Mouse (Mus musculus) ovary, adult 18-20 months (tissue): ENCODE results near the gene Ccdc32.

Experiments used
- DNase-seq: peaks from one replicate; pipeline ENCODE4 v3.0.0; 2022; ENCODE audit warnings: low spot score, mixed read lengths

Gene Ccdc32

DNA sequence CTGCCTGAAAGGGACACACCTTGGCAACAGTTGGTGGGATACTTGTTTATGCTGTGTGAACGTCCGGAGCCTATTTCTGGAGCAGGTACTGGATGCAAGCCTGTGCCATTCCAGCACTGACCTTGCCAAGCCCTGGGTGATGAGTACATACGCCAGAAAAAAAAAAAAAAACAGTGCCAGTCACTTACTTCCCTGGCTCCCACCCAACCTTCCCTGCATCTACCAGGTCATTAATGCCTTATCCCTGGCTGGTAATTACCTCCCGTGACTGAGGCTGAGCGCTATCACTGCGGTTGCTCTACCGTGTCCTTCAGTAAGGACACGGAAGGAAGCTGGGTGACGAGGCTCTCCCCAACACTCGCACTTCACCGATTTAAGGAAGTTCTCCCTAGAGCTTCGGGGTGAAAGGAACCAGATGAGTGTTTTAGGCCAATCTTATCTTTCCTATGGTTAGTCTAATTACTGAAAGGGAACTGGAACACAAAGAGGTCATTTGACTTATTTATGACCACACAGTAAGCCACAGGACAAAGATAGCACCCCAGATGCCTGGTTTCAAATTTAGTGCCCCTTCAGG is 13.5 kb downstream of the Ccdc32 start:
- no peak for DNase-seq

DNA sequence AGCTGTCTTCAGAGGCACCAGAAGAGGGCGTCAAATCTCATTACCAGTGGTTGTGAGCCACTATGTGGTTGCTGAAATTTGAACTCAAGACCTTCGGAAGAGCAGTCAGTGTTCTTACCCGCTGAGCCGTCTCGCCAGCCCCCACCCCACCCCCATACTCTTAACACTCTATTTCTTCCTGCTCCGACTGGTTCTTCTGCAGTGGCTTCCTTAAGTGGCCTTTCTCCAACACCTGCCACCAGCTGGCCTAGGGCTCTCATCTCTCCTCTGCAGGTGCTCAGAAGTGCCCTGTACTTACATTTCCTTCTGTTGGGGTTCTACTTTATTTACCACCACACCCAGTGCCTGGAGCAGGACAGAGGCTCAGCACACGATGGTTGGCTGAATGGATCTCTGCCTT is 14.2 kb downstream of the Ccdc32 start:
- no peak for DNase-seq

DNA sequence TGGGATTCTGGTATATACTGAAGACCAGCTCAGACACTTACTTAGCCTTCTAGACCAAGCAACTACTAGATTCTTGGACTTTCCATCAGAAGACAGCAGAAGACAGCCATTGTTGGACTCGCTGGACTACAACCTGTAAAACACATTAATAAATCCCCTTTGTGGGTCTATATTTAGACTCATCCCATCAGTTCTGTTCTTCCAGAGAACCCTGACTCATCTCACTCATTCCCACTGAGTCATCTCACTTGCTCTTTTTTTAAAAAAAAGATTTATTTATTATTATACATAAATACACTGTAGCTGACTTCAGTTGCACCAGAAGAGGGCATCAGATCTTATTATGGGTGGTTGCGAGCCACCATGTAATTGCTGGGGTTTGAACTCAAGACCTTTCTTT is 19.8 kb downstream of the Ccdc32 start:
- no peak for DNase-seq

DNA sequence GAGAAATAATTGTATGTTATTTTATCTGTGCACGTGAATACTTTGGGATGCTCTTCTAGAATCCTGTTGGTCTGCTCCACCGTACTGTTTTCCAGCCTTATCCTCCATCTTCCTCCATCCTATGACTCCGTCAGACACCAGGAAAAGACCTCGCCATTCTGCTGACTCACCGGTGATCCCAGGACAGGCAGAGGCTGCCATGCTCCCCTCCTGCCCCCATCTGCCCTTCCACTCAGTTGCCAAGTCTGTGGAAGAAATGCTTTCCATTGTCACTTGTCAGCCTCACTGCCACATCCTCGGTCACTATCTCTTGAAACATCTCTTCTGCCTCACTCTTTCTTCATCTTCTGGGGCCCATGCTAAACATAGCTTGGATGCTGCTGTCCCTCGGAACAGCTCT is 22.3 kb downstream of the Ccdc32 start:
- no peak for DNase-seq

DNA sequence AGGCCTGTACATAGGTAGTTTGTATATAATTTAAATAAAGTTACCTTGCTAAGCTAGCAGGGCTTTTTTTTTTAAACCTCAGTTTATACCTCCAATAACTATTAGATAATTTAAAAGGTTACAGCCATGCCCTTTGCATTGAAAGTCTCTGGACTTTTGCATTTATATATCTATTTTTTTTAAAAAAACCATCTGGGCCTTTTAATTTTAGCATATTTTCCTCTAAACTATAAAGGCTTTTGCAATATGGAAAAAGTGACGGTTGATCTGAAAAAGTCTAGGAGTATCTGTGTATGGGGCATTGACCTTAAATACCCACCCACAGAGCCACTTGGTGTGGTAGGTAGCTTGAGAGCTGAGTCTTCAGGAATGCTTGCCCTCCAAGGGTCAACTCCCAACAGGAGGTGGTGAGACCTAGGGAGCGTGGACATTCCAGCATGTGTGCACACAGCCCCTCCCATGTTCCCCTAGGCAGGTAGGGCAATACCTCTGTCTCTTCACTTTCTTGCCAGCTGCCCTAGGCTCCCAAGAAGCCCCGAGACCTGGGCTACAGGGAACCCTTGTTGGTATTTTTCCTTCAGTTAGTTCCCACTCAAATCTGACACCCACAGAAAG is 30.1 kb downstream of the Ccdc32 start:
- no peak for DNase-seq

DNA sequence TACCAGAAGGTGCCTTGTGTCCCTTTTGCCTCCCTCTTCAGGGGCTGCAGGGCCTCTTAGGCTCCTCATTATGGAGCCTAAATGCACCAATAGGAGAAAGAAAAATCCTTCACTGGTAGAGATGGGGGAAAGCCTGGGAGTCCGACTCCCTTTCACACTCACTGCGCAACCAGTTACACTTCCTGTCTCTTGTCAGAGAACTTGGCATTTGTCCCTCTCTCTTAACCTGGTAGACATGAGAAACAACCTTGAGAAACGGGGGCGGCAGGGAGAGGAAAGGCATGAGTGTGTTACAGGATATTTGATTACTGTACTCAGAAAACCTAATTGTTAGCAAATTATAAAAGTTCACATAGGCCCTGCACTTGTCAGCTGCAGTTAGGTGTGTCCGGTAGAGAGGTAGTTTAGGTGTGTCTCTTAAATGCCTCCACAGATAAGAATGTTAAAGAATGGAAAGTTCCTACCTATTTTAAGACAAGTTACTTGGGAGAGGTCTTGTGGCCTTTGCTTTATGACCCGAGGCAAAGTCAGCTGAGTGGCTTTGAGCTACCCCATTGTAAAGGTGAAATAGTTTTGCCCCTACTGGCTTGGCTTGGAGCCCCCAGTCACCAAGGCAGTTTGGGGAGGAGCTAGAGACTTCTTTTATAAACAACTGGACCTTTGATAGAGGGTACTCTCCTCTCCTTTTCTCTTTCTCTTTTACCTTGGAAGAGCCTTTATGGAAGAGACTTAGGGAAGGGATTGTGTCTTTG is 30.9 kb downstream of the Ccdc32 start:
- no peak for DNase-seq

DNA sequence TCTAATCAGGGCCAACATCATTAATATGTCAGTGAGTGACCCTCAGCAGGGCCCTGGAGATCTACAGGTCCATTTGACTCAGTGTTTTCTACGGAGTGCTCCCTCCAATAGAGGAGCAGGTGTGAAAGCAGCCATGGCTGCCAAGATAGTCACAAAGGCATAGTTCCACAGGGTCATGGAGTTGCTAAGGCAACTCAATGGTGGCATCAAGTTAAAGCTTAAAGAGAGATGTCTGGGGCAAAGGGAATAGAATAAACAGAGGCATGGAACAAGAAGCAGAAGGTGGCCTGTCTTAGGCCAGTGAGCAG is 32.4 kb downstream of the Ccdc32 start:
- DNase-seq, result no peak

DNA sequence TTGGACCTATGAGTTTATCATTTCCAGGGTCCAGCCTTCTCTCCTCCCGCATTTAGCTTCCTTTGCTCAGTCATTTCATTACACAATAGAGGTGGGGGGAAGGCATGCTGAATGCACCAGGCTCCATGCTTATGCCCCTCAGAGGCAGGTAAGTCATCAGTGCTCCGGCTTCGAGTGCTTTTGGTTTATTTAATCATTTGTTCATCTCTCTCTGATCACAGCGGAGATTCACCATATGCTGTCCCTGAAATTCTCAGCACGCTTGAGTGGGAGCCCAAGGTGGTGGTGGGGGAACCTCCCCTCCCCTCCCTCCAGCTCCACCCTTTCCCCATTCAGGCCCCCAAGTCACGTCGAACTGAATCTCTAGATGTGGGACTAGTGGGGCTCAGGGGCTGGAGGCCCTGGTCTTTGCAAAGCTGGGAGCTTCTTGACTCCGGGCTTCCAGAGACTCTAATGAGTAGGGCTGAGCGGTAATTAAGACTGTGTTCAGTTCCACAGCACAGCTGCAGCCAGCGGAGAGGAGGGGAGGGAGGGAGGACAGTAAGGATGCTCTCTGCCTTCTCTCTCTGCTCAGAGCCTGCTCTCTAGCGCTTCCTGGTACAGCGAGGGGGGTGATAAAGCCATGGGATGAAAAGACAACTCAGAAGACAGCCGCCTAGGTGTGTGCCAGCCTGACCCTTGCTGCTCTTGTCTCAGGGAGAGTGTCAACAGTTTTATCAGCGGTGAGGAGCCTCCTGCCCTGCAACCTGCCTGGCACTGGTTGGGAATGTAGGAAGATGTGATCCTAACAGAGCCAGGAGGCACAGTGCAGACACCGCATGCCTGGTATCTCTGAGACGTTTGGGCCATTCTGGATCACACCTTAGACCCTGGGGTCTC is 33.0 kb downstream of the Ccdc32 start:
- DNase-seq, result no peak

DNA sequence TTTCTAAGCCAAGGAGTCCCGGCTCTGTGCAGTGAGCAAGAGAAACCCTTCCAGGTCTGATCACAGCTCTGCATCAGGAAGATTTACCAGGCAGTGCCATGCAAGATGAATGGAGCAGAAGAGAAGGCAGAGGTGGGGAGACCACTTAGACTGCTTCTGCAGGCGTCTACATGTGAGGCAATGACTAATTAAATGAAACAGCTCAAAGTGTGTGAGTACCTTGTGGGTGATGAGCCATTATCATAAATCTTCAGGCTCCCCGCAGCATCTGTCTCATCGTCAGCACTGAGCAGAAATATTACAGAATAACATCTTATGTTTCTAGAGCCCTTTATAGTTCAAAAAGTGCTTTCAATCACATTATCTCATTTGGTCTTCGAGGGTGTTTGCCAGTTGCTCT is 33.7 kb downstream of the Ccdc32 start:
- DNase-seq, result no peak

DNA sequence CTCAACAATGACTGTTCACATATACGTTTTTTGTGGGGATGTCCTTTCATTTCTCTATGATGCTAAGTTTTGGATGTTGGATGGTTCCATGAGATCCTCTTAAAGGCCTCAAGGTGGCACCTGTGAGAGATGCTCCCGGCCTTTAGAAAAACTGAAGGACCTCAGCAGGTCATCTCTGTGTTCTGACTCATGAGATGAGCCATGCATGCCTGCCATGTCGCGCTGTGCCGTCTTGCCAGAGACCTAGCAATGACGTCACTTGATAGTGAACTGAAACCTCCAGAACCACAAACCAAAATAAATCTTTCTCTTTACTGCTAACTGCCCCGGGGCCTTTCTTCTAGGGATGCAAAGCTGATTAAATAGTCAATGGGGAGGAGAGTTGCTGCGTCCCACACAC is 45.4 kb downstream of the Ccdc32 start:
- no peak for DNase-seq

DNA sequence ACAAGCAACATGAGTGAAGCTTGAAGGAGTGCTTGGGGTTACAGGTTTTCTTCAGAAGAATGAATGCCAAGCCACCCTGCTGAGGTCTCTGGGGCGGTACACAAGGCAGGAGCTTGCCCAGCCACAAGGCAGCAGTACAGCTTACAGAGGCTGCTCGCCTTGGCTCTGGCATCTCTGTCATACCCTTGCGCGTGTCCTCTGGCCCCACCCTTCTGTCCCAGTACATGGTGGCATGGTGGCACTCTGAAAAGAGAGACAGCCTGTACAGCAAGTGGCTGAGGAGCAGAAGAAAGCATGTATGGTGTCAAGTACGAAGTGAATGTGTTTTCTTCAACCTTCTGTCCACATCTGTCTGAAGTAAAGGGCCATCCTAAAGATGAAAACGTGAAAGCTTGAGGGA is 48.4 kb downstream of the Ccdc32 start:
- no peak for DNase-seq

DNA sequence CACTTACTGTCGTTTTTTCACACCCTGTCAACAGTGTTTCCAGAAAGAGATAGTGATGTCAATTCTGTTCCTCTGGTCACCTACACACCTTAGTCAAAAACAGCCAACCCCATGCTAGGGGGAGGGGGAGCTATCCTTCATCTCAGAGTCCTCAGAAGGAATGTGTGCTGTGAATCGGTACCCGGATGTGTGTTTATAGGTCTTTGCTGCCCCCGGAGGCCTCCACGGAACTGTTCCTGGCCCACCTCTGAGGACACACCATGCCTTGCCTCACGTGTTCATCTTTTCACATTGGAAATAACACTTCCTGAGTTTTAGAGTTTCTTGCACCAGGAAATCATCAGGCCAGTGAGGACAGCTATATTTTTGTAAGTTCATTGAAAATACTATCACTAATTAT is 51.1 kb downstream of the Ccdc32 start:
- no peak for DNase-seq

DNA sequence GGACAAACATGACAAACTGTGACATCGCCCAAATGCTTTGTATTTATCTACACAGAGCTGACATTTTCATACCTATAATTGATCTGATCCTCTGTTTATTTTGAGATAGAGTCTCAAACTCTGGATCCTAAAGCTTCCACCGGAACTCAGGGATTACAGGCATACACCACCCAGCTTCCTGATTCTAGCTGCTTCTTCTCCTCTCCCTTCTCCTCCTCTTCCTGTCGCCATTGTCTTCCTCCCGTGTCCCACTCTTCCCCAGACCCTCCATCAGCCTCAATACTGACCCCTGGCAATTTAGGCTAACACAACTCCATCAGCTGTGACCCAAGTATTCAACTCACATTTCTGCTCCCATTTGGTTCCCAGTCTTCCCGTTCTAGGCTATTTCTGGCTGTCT is 52.3 kb downstream of the Ccdc32 start:
- DNase-seq, result no peak

DNA sequence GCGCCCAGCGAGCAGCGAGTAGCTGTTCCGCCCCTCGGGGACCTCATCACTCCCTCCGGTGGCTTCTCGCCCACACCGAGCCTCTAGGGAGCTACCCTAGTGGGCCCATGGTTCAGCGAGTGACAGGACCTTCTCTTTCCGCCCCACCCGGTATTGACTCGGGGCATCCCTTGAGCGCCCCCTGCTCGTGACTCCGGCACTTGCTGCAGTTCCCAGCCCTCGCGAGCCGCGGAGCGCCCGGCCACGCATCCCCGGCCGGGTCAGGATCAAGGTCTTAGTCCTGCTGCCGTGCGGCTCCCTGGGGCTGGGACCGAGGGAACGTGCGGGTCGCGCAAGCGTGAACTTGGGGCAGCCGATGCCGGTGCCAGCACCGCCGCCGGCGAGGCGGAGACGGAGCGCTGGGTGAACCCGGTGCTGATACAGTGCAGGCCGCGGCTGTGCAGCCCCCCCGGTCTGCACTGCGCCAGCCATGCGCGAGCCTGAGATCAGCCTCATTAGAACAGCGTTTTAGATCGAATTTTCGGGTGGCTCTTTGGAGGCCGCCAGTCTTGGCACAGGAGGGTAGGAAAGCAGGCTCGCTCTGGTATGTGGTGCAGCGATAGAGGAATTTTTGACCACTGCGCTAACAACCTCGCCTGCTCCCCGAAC is 52.8 kb downstream of the Ccdc32 start:
- DNase-seq, result peak; percentile 75

DNA sequence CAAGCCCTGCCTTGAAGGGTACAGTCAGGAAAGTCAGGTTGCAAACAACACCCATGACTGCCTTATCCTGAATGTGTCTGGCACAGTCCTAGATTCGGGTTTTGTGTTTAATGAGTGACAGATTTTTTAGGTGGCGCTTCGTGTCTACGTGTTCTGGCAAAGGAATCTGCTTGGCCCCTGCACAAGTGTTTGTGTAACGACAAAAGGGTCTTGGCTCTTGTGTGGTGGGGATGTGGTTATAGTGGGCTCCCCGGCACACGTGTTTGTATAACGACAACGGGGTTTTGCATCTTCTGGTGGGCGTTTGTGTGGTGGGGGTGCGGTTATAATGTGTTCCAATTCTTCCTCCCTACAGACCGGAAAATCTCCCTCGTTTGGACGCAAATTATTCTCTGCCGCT is 53.3 kb downstream of the Ccdc32 start:
- DNase-seq, result no peak

DNA sequence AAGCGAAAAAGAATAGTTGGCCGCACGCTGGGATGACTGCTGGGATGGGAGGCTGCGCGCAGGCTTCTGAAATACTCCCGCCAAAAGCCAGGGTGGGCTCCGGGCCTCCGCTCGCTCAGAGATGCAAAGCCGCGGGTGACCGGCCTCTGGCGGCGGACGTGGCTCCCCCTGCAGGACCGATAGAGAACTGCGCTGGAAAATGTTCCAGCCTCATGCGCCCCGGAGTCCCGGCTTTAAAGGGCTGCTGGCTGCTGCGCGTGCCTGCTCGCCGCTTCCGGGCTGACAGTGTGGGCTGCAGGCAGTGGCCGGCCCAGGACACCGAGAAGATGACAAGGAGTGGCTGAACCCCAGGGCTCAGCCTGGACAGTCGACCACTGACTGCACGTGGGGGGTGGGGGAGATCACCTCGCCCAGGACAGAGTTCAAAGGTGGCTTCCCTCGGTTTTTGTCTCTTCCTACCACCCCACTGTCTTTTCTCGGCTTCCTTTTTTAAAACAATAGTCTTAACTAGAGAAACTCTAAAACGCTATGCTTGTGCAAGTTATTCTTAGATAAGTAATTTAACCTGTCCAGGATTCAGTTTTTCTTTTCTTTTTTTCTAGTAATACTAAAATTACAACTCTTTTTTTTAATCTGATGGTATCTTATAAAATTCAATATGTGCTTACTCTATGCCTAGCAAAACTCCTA is 56.4 kb downstream of the Ccdc32 start:
- peak; percentile 72 for DNase-seq

DNA sequence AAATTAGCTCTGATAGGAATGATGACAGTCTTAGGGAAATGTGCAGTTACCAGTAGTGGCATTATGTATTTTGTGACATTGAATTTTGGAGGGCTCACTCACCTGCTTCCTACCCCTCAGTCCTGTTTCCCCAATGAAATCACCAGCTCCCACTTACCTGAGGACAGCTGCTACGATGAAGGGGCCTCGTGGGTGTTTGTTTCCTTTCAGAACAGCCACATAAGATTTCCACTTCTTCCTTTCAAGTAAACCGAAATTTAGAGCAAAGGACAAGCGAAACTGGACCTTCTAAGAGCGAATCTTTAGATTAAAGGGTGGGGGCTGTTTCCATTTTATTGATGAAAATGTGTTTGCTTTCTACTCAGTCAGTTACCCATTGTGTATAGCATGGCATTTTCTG is 57.1 kb downstream of the Ccdc32 start:
- no peak for DNase-seq

DNA sequence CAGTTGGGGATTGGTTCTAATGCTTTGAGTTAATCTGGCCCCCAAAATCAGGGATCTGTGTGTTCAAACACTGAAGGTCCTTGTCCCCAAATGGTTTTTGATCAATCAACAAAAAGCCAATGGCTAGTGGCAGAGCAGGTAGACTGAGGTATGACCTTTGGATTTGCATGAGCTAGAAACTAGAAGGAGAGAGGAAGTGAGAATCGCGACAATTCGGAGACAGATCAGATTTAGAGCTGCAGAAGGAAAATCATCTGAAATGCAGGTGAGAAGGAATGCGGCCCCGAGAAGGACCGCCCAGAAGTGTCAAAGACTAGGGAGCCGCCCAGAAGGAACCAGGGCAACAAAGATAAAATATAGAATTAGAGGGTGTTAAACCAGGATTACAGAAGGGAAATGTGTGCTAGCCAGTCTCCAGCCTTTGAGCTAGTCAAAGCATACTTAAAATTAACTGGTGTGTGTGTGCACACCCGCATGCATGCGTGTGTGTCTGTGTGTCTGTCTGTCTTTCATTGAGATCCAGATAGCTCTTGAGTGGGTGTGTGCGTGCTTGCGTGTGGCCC is 59.5 kb downstream of the Ccdc32 start:
- DNase-seq, result no peak
